Mouse (Mus musculus): ENCODE data around the gene Slc1a4. TPM values are rescaled to one million over a fixed set of nuclear protein-coding genes. Genes with fewer than 3 reads are reported as not detected.
A peak's percentile ranks its signal among the peaks of the same experiment; 100 is the strongest.

Gene Slc1a4
- polyA plus RNA-seq (2017; shearing (Covaris generic)), result under 1 TPM in 1 of 2 experiments, not detected in 1; 0.46 TPM

DNA sequence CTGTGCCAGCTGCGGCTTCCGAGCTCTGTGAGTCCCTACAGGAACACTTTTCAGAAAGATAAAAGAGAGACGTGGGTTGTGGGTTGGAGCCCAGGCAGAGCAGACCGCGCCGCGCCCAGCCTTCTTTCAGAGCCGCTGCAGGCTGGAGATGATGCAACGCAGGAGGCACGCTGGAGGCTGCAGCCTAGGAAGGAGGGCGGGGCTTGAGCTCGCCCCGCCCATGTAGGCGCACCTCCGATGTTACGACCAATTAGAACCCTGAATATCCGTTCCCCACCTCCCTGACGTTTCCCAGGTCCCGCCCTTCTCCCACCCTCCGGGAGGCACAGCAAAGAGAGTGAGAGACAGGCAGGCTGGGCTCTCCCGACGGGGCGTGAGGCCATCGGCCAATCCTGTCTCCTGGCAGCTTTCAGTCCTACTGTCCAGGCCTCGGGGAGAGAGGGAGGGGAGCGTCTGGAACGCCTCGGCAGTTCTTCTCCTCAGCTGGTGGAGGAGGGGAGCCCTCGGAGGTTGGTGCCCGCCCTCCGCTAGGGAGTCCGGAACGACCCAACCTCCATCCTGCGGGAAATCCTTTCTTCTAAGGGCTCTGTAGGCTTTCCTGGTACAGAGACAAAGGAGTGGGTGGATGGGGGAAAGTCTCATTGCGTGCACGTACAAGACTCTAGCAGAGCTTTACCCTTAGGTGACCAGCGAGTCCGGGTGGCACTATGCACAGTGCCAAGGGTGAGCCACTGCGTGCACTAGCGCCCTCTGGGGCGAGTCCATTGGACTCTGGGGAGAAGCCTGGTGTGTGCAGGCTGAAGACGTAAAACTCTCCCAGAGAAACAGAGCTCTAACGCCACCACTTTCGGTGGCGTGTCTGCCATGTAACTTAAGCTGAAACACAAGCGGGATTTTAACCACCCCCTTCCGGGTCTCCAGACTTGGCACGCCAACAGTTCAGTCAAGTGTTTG is at the start of gene Slc1a4:
Slc1a4 (minus strand) TSS at position 153 of the 954 bp plus-strand sequence.
- peak; percentile 91 for ATAC-seq

DNA sequence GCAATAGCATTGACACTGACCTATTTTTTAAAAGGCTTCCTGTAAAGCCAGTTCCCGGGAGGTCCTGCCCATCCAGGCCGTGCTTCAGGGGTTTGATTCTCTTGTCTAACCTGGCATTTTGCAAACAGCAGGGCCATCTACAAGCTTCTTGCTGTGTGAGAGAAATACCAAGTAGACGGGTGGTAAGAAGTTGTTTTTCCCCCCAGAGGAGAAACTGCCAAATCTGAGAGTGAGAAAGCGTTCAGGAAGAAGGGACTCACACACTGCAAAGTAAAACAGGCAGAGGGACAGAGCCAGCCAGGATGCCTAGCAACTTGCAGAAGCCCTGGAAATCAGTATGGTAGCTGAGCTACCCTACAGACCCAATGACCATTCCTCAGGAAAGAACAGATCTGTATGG is 47.6 kb upstream of the Slc1a4 start:
- ATAC-seq, result no peak

DNA sequence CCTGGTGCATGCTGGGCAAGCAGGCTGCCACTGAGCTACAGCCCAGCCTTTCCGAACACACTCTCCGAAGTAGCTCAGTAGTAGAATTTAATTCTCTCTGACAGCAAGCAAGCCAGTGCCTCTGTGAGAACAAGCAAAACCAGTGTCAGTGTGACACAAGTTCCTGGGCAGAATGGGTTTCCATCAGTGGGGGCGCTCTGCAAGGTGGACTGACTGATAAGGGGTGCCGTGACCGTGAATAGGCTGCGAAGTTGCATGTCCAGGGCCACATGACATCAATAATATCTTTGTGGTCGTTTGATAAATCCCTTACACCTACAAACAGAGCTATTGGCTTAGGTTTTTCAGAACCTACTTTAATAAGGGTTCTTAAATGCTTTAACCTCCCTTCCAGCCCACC is 44.1 kb upstream of the Slc1a4 start:
- no peak for ATAC-seq

DNA sequence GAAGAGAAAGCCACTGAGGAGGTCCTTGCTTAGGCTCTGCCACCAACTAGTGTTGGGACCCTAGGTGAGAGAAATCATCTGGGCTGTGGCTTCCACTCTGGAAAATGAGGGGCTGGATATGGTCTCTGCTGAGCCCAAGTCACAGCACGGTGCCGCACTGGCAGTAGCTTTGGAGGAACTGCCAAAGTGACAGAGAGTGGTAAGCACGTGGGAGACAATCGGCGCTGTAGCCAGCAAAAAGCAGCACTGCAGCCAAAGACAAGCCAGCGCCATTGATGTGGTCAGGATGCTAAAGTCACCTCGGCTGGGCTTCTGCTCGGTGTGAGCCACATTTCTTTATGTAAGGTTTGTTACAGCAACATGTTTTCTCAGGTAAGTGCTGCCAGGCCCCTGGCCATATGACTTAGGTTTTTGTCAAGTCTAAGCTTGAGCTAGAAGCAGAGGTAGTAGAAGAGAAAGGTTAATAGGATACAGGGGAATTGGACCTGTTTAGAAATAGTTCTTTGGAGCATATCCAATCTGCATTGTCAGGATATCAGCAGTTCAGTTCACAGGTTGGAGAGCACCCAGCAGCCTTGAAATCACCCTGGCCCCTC is 40.2 kb upstream of the Slc1a4 start:
- ATAC-seq, result no peak

DNA sequence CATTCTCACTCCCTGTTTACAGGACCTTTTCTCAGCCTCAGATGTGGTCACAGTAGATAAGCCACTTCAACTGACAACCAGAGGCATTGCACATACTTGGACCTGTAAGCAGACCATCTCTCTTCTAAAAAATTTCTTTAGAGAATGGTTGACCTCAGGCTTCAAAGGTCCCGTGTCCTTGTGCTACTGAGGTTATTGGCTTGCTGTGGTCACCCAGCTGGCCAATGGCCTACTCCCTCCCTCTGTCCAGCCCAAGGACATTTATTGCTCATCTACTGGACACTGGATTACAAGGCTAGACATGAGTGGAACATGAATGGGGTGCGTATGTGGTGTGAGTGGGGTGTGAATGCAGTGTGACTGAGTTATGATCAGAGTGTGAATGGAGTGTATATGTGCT is 38.0 kb upstream of the Slc1a4 start:
- ATAC-seq, result no peak

DNA sequence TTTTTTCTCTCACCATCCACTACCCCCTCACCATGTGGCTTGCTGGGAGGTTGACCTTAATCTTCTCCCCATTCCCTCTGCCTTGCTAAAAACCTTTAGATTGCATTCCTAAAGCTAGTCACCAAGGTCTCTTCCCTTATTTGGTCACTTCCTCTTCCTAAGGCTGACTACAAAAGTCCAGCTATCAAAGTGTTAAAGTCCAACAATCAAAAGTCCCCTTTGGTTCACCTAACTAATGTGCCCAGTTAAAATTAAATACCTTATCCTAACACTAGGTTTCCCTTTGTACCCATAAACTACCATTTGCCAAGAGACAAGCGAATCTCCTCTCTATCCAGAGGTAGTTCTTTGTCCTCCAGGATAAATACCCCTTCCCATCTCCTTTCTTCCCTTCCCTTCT is 33.9 kb upstream of the Slc1a4 start:
- no peak for ATAC-seq

DNA sequence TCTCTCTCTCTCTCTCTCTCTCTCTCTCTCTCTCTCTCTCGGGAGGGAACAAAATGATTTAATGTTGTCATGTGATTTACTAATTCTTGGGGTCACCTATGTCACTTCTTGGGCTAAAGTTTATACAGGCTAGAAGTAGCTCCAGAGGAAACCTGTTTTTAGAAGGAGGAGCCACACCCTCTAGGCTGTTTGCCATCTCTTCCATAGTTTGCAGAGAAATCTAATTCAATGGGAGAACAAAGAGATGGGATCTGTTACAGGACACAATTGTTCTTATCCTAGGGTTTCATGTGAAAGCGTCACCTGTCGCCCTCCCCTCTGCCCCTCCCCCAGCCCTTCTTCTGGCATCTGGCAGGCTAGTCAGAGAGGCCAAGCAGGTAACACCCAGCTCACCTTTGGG is 28.8 kb upstream of the Slc1a4 start:
- no peak for ATAC-seq

DNA sequence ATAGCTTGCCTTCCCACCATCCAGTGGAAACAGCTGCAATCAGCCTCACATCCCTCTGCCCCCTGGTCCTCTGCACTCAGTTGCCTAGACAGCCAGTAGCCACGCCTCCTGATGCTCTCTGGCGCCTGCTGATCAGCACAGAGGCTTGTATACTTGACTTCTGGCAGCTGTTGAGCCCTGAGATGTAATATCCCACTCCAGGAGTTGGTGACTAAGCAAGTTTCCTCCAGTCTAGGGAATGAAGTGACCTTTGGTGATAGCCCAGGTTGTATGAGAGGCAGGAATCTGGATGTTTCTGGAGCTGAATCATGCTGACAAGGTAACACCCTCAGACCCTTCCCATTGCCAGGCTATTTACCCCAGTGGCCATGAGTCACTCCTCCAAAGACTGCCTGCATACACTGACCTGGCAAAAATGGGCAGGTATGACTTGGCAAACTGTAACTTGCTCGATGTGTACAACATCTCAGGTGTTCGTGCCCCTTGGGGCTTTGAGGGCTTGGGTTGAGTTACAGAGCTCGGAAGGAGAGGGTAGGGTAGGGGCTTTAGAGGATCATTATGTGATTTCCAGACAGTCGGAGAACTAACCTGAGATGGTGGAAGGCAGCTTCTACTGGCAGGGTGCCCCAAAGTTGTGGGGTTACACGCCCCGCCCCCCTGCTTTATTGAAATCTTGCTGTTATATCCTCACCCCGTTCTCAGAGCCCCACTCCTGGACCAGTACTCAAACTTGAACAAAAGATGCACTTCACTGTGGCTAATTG is 25.4 kb upstream of the Slc1a4 start:
- no peak for ATAC-seq

DNA sequence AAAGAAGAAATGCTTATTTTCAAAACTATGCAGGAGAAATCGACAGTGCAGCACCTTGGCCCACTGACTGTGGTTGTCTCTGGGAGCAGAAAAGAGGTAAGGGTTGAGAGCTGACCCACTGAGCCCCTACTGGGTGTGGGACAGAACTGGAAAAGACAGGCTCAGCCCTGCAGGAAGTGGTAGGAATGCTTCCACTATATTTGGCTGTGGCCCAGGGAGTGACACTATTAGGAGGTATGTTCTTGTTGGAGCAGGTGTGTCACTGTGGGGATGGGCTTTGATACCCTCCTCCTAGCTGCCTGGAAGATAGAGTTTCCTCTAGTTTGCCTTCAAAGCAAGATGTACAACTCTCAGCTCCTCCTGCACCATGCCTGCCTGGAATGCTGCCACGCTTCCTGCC is 16.0 kb upstream of the Slc1a4 start:
- ATAC-seq, result no peak

DNA sequence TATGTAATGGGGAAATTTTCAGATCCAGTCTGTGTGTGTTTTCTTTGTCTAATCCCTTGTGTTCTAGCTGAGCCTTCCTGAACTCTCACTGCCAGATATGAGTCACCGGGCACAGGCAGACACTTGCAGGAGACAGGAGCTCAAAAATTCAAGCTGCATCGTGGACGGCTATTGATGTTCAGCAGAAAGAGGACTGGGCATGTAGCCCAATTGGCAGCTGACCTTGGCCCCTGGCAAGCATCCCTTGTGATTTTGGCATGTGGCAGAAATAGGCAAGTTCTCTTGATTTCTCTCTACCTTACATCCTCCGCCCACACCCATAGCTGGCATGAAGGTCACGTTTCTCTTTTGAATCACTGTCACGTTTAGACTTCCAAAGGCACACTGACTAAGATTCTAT is 15.0 kb upstream of the Slc1a4 start:
- no peak for ATAC-seq

DNA sequence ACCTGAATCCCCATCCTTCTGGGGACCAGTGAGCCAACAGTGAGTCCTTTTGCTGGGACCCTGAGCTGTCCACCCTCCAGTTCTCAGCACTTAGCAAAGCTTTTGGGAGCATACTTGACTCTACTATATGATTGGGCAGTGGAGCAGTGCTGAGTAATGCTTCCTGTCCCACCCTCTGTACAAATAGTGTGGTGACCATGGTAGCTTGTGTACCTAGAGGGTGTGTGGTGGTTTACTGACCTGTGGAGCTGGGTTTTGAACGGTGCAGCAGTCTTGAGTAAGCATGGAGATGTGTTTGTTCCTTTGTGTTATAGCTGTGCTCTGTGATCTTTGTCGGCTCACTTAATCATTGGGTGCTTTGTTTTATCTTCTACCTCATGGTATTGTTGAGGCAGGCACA is 13.9 kb upstream of the Slc1a4 start:
- ATAC-seq, result no peak

DNA sequence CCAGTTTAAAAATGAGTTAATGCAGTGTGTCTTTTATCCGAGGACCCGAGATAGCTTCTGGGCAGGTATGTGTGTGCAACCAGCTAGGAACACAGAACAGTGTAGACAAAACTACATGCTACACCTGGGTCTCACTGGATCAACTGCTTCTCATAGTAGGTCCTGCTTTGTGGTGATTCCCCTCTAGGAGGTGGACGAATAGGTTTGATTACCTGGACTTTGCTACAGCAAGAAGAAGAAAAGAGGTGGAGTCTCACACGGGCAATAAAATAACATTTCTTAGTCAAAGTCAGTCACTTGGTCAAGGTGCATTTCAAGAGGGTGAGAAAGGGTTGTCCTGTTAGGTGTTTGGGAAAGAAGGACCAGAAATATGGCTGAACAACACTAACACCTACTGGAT is 11.4 kb upstream of the Slc1a4 start:
- ATAC-seq, result no peak

DNA sequence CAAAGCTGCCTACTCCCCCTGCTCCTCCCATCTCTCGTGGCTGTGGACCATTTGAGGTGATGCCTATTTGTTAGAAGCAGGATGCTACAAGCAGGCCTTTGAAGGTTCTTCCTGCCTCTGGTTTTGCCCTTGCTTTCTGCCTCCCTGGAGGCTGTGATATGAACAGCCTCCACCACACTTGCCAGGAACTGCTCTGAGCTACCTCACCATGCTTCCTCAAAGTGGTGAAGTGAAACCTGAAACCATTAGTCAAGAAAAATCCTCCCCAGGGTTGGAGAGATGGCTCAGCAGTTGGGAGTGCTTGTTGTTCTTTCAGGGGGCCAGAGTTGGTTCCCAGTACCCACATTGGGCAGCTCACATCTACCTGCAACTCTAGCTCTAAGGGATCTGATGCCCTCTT is 9.1 kb upstream of the Slc1a4 start:
- no peak for ATAC-seq

DNA sequence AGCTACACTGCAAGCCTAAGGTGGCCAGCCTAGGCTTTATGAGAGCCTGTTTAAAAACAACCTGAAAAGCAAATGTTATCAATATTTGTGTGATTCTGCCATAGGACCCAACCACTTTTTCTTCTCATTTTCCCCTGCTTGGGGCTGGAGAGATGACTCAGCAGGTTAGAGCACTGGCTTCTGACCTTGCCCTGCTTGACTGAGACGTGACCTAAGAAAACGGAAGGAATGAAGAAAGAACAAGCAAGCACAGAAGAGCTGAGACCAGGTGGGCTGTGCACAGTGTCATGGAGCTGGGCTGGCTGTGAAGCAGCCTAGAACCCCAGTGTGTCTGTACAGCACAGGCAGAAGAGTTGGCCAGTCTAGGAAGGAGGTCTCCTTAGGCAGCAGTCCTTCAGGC is 6.2 kb upstream of the Slc1a4 start:
- ATAC-seq, result no peak

DNA sequence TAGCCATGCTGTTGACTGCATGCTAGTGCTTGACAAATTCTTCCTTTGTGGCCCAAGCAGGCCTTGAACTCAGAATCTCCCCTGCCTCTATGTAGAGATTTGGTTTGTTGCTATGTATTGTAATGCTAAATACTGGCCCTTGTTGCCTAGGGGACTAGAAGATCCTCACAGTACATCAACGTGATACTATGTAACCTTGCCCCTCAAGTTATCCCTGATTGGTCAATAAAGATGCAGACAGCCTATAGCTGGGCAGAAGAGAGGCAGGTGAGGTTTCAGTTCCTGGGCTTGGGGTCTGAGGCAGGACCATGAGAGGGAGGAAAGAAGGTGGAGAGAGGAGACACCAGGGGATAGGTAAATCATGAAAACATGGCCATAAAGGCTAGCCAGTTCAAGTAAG is 1.8 kb upstream of the Slc1a4 start:
- no peak for ATAC-seq

DNA sequence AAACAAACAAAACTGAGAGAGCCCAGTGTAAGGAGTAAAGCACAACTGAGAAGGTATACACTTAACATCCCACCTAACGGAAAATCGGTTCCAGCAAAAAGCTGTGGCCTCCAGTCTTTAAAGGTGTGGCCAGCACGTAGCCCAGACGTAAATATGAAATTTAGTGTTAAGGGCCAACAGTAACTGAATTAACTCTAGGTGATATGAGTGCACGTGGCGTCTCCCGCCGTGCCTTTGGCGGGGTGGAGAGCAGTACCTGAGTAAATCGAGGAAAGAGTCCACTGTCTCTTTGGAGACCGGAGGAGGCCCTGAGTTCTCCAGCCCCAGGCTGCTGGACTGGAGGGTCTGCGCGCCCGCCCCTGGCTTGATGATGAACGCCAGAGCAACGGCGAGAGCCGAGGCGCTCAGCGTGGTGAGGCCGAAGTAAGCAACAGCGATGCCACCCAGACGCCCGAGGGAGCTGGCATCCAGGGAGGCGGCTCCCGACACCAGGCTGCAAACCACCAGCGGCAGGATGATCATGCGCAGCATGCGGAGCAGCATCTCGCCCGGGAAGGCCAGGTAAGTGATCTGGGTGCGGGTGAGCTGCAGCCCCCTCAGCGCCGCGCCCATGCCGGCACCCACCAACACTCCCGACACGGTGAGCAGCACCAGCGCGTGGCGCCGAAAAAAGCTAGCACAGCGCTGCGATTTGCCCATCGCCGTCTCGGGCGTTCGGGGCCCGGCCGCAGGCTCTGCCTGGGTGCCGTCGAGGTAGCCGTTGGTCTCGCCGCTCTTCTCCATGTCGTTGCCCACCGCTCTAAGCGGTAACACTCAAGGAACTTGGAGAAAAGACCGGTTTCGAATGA is 599 bp downstream of the Slc1a4 start:
- peak; percentile 3 for ATAC-seq

DNA sequence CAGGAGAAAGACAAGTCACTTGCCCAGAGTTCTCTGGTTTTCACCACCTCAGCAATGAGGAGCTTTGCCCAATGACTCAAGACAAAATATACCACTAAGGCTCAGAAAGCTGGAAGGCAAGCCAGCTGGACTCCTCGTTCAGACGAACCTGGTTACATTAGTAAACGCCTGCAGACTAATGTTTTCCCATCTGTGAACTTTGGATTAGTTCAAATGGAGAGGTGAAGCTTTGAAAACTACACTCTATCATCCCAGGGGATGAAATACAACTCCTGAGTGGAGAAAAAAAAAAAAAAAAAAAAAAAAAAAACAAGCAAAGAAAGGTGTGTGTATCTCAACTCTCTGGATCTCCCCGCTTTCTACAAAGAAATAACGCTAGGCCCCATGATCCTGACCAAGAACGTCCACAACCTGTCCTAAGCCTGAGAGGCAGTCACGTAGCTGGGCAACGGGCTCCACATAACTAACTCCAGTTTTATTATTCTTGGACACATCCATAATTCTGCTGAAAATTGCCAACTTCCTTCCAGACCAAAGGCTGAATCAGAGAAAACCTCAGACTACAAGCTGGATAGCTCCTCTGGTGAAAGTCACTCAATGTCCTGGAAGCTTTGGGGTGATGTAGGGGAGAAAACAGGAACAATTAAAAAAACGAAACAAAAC is 1.4 kb downstream of the Slc1a4 start:
- no peak for ATAC-seq

DNA sequence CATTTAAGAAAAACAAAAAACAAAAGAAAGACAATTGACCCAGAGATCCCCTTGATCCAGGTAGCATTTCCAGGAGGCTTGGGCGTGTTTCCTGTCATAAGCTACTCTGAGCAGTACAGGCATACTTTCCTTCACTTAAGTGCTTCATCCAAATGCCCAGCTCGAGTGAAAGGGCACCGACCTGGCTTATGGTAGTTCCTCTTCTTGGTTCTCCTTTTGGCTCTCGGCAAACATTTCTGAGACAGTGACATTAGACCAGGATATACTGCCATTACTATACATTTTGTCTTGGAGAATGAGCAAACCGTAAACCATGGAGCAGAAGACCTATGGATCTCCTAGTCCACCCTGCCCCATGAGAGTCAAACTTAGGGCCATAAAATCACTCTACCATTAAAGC is 2.8 kb downstream of the Slc1a4 start:
- ATAC-seq, result no peak

DNA sequence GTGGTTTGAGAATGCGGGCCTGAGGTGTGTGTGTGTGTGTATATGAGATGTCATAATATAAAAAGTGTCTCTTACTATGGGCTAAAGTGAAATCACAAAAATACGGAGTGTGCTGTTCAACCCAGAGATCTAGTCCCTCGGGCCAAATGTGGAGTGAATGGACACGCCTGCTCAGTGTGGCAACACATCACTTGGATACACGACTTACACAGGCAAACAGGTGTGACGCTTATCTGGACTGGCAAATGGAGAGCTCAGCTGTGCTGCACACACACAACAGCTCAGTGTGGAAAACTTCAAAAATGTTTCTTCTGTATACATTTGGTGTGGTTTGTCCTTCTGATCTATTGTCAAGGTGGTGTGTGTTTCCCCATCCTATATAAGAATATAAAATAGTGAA is 3.7 kb downstream of the Slc1a4 start:
- ATAC-seq, result no peak

DNA sequence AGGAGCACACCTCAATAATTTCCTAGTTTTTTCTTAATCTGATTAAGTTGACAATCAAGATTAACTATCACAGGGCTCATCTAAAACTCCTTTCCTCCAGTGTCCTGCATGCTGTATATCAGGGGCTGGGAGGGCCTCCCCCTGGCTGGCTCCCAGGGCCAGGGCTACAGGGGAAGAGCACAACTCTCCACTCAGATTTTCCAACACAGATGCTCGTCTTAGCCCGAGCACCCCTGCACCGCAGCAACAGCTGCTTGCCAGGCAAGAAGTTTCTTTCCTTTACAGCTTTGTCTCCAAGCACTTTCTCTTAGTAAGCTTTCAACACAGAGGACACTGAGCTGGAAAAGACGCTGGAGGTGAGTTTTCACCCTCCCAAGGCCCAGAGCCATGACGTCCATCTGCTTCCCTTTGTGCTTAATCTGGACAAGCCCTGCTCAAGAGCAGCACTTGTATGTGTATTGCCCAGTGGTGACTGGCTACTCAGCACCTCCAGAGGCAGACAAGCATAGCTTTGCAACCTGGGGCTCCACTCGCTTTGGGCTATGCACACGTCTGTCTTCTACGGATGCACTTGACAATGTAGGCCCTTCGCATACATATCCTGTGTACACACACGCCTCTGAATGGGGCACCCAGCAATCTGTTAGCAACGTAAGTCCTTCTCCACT is 6.1 kb downstream of the Slc1a4 start:
- no peak for ATAC-seq

DNA sequence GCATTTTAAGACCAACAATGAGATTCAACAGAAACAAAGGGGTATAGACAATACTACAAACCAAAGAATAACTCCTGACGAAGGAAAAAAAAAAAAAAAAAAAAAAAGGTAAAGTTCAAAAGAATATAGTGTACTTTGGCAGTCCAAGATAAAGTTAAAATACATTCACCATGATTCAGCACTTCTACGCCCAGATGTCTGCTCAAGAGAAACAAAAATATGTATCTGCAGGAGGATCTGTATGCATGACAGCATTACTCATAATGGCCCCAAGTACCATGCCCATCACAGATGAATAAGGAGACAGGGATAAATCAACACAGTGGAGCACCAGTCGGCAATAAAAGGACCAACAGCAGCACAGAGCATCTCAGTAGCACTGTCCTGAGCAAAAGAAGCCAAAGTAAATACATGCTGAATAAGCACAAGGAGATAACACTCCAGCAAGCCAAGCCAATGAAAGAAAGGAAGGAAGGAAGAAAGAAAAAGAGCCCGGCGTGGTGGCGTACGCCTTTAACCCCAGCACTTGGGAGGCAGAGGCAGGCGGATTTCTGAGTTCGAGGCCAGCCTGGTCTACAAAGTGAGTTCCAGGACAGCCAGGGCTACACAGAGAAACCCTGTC is 7.3 kb downstream of the Slc1a4 start:
- ATAC-seq, result no peak
